Mouse (Mus musculus) neutrophil, adult 5-6 weeks (primary cell): ENCODE results near the gene Gfra1. TPM values are rescaled to one million over a fixed set of nuclear protein-coding genes. Genes with fewer than 3 reads are reported as not detected.

Experiments used
- ATAC-seq: fragments of 151-379, 151-347 bp; 2 replicates; pipeline ENCODE4 v1.8.0; 2017; ENCODE audit warnings: mild to moderate bottlenecking, moderate TSS enrichment; ENCODE audit not compliant: insufficient number of reproducible peaks, poor library complexity, low FRiP score, severe bottlenecking; ENCODE audit errors: extremely low read depth
- total RNA-seq: library from RNA; stranded (forward); fragments of 200-1000 nt; gene quantifications from 2 replicates; pipeline ENCODE4 v1.2.3, GENCODE M21; 2017

Gene Gfra1
- total RNA-seq, 1 experiment from 2014 or later = not detected

DNA sequence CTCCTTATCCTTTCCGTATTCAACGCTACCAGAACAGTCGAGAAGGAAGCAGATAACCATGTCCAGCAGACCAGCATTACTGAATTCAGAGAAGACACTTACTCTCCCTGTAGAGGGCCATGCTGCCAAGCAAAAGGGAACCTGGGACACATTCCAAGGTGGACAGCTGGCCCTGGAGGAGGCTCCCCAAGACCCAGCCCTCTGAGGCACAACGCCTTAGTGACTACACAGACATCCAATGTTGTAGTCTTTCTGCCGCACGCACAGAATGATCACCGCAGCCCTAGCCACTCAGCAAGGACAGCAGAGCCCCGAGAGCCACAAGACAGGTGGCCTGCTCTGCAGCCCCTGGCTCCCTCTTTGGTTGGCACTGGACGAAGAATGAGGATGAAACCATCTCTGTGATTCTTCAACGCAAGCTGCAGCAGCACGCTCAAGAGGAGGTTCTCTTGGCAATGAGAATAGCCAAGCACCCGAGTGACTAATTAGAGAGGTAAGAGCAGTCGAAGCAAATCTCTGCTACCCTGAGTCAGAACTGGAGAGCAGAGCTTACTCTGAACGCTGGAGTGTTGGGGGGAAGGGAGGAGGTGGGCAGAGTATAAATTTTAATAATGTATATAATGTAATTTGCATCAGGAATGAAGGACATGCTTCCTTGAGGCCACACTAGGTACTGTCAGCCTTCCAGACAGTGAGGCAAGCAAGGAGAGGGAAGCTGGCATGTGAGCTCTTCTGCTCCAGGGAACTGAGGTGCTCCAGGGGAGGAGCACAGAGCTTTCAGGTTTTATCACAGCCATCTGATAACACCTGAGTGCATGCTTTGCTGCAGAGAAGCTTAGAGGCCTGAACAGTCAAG lies 159.5 kb downstream of the Gfra1 start:
- ATAC-seq = no peak

DNA sequence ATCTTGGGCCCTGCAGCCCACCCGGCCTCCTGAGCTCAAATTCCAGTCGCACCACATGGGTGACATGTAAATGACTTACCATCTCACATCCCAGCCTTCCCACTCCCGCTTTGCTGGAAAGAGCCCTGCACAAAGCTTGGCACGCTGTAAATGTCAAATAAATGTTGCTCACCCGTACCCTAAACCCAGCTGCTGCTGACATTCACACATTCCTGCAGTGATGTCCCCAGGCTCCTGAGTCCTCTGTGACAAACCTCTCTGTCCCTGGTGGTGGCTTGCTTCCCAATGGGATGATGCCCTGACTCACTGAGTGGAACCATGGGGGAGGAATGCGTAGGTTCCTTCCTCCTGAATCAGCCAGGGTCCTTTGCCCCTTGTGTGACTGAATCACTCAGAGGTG lies 167.6 kb downstream of the Gfra1 start:
- no peak for ATAC-seq

DNA sequence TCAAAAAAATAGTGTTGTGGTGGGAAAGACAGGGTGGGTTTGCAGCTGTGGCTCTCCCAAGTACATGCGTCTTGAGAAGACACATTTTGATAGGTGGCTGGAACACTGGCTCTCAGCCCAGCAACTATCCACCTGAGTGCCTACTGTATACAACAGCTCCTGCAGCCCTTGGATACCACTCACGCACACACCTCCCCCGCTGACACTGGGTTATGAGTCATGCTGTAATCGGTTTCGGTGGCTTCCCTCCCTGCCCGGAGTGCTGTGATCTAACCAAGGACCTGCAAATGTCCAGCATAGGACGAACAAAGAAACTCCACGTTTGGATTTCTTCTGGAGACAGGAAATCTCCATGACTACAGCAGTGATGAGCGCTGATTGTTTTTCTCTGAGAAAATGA lies 180.4 kb downstream of the Gfra1 start:
- no peak for ATAC-seq

DNA sequence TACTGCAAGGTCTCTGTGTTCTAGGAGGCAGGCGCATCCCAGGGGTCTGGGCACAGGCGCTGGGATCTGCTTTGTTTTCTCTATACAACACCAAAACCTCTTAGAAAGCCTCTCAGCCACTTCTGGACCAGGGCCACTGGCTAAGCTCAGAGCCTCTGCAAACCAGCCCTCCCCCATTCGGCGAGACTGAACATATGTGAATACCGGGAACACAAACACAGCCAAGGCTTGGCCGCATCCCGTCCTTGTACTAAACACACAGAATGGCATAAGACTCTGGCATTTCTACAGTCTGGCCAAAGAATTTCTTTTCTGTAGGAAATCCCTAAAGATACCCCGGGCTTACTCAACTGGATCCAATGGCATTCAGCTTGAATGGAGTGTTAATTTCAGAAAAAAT lies 183.9 kb downstream of the Gfra1 start:
- no peak for ATAC-seq

DNA sequence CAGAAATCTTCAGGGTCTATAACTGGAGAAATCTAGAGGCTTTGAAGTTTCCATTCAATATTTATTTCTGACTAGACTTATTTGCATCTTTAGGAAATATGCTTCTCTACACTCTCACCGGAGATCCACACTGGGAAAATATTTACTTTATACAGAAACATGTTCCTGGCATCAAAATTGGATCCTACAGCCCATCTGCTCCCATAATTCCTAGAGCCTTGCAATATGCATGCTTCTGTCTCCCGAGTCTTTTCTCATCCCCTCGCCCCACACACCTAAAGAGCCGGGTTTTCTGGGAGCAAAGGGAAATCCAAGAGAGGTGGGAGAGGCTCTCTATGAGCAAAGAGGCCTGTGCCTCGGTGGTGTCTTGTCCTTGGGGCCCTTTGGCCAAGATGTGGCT lies 184.9 kb downstream of the Gfra1 start:
- no peak for ATAC-seq

DNA sequence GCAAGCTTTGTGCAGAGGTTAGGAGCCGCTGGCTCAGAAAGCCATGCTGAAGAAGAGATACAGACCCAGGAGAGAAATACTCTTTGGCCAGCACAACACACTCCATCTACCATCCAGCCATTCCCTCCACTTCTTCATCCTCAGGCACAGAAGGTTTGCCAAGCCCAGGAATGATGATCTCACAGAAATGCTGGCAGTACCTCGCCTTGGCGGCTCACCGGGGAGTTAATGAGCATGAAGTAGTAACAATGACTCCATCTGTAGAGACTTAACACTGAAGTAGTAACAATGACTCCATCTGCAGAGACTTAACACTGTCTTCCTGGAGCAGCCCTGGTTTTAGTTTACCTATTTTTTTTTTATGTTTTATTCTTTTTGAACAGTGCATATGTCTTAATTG lies 187.2 kb downstream of the Gfra1 start:
- ATAC-seq = no peak

DNA sequence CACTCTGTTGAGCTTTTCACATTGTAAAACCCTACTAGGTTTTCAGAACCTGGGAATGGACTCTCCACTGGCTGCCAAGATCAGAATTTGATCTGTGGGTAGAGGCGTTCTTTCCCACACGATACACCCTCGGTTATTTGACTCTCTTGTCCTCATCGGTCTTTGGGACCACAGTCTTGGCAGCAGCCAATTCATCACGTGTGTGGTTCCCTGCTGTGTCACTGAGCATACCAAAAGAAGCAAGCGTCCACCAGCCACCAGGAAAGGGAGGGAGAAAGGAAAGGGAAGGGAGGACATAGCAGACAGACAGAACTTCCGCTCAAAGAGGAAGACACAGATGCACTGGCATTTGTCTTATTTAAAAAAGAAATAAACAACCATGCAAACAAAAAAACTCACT lies 189.1 kb downstream of the Gfra1 start:
- no peak for ATAC-seq

DNA sequence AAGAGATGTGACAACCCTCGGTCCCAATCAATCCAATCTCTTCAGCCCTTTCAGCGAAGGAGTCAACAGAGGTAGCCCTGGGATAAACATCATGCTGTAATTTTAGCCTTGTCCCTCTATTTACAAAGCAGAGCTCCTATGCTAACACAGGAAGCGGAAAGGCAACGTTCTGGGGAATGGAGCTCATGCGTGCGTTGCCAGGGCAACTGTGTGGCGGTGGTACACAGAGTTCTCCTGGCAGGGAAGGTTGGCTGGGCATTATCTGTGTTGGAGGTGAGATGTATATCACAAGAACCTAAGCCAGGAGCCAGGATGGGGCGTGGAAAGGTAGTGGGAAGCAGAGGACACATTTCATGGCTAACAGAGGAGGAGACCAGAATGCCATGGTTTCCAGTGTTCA lies 194.8 kb downstream of the Gfra1 start:
- no peak for ATAC-seq

DNA sequence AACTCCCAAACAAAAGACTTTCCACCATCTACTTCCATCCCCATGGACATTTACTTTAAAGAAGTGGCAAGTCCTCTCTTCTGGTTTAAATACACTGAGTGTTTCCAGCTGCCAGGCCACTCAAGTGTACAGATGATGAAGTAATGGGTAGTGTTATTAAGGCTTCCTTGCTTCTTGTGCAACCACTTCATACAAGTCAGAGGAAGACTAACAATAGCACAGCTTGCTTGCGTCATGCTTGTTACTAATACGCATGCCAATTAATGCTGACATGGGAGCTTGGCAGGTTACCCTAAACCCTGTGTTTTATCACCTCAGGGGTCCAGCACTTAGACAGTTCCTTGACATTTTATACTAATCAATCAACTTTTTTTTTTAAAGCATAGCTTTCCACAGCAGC lies 196.5 kb downstream of the Gfra1 start:
- ATAC-seq = no peak

DNA sequence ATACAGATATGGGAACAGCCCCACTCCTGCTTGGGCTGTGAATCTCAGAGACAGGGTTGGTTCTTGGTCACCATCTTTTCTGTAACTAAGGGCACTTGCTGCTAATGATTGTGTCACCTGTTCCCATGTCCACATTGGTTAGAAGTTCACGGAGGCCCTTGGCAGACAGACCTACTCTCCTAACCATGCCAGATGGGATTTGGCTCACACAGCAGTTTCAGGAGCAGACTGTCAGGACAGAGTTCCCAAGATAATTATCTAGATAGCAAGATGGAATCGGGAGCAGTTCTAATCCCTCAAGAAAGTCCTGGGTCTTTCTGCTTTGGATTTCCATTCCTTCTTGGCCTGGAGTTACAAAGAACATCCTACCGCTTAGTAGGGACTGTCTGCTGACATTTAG lies 199.2 kb downstream of the Gfra1 start:
- ATAC-seq = no peak

DNA sequence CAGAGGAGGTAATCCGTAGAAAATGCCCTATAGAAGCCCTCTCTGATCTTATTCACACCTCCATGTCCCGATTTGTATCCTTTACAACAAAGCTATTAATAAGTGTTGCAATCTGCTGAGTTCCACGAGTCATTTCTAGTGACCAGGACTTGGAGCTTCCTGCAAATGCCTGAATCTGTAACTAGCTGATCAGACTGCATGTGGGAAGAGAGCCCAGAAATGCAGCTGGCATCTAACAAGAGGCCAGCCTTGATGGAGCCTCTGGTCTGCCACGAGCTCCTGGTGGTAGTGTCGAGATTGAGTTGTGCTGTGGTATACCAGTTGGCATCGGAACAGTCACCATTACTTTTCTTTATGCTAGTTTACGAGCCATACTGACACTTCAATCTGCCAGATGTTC lies 200.3 kb downstream of the Gfra1 start:
- no peak for ATAC-seq

DNA sequence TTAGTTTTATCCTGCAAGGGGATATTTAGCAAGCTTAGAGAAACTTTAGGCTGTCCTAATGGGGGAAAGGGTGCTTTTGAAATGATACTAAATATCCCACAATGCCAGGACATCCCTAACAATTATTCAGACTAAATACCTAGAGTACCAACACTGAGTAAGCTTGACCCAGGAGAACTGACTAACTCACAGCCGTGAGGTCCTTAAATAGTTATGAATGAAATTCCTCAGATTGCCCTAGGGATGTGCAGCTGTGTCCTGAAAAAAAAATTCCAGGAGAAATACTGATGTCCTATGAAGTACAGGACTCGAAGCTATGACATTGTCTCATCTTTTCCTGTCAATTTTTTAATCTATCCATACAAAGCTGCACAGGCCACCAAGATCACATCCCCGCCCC lies 201.5 kb downstream of the Gfra1 start:
- no peak for ATAC-seq

DNA sequence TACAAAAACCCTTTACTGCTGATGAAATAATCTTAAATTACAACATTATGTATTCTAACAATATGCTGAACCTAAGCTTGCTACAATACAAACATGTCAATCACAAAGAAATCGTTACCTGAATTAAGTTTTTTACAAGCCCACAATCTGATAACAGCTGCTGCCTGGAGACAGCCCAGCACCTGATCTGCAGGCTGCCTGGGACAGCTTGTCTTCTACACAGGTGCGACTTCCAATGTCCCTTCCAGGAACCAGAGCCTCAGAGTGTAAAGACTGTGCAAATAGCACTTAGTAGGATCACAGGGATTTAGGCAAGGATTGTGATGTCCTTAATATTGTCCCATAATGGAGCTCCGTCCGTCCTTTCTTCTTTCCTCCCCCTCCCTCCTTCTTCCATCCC lies 204.0 kb downstream of the Gfra1 start:
- no peak for ATAC-seq

DNA sequence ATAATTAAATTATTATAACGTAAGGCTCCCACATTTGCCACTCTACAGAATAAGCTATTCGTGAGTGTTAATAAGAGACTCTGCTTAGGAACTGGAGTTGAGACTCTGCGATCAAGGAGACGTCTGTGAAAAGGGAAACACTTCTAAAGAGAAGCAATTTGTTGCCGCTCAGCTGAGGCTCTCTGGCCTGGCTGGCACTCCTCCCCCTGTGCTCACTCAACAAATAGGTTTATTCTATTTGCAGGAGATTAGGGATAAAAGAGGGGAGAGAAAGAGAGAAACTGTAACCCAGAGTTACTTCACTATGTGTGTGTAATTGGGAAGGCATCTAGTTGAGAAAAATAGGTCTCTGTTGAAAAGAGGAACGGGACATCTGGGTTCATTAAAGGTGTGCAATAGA lies 204.6 kb downstream of the Gfra1 start:
- no peak for ATAC-seq

DNA sequence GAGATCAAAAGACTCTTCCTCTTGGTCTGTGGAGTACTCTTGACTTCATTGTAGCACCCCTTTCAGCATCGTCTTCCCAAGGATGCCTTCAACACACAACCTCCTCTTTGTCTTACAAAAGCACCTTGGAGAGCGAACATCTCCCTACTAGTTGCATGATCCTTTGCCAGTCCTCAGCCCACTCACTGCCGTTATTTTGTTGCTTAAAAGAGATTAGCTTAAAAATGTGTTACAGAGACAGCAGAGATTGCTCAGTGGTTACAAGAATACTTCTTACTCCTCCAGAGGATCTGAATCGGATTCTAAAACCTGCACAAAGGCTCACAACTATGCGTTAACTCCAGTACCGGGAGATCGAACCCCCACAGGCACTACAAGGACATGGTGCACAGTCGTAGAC lies 205.5 kb downstream of the Gfra1 start:
- no peak for ATAC-seq

DNA sequence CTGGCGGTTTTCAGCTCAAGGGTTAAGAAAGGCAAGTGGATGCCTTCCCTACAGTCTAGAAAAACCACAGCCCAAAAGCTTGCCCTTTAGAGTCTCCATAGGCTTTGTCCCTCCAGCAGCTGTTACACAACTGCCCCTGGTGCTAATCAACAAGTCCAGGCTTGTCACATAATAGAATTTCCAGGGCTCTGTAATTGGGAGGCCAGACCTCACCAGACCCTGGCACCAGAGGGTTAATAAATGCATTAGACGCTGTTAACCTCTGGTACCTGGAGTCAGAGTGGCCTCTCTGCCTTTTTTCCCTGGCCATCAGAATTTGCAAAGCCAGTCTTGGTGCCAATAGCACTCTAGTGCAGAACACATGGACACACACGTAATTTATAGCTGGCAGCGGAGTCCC lies 211.6 kb downstream of the Gfra1 start:
- ATAC-seq = no peak

DNA sequence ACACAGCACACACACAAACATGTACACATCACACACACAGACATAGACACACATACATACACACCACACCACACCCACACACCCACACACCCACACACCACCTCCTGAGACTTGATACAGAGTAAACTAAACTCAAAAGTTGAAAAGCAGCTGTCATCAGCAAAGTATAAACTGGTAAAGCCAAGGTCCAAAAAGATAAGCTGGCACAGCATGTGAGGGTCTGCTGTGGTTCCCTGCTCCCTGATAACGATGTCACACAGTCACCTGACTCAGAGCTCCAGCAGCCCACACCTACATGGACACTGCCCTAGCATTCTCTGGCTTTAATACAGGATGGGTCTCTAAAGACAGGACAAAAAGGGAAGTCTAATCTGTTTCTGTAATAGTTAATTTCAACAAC lies 212.1 kb downstream of the Gfra1 start:
- no peak for ATAC-seq

DNA sequence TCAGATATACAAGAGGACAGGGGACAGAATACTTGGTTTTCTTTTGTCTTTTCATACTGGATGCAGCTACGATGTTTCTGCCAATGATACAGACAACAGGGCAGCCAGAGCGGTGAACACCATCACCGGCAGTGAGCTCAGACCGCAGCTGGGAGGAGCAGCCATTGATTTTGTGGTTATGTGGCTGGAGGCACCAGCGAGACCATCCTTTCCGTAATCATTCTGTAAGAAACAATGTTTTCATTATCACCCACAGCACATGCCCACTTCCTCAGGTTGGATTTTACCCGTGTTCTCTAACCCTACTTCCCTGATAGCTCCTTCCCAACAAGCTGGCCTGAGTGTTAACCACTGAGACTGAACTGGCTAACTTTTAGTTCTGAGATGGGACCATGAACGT lies 217.4 kb downstream of the Gfra1 start:
- ATAC-seq = peak; percentile 19; the same call in 1 of the 2 replicates

DNA sequence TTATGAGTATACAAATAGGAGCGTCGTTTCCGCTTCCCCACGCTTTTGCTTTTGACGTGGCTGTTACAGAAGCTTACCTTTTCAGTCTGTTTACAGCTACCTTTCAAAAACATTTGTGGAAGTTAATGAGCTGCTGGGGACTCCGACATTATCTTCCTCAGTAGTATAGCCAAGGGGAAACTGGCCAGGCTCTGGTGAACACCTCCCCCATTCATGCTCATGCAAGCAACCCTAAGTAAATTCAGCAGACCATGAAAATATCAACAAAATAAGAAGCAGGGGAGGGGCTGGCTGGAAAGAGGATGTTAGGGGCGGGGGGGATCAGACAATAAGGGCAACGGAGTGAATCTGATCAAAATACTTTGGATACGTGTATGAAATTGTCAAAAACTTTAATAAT lies 228.0 kb downstream of the Gfra1 start:
- ATAC-seq = no peak

DNA sequence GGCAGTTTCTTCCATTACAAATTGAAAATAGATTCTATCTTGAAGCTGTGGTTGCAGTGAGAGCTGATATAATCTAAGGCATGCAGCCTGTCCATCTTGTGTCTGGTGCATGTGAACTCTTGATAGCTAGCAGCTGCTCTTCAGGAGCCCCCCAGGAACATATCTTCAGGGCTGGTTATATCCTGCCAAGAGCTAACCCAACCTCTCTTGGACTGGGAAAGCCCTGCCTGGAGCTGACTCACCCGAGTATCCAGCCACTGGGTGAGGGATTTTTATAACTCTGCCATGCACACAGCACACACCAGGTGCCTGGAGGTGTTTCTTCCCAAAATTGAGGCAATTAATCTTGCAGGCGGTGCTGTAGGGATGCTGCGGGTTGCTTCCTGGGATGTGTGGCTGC lies 228.8 kb downstream of the Gfra1 start:
- no peak for ATAC-seq
